Mouse (Mus musculus) lung, embryonic 16.5 days (tissue): ENCODE data around the gene Tbc1d2b. TPM values are rescaled to one million over a fixed set of nuclear protein-coding genes. Genes with fewer than 3 reads are reported as not detected.

Experiments
- ATAC-seq: fragments of 200-750 bp; cut with Nextera tagmentation; 2 replicates; pipeline ENCODE4 v1.8.0; 2017; ENCODE audit warnings: low read depth, mild to moderate bottlenecking, moderate library complexity
- H3K27ac ChIP-seq: fragments of 300-500 bp; sonication (generic); 2 replicates; pipeline ENCODE4 v1.5.1; 2014; ENCODE audit warnings: mild to moderate bottlenecking, control low read depth, low read length
- H3K27me3 ChIP-seq: fragments of 300-500 bp; sonication (generic); 2 replicates; pipeline ENCODE4 v1.6.1; 2014; ENCODE audit warnings: low read depth, low read length, mixed read lengths; ENCODE audit not compliant: control insufficient read depth, insufficient read depth
- H3K36me3 ChIP-seq: fragments of 300-500 bp; sonication (generic); 2 replicates; pipeline ENCODE4 v1.6.1; 2014; ENCODE audit warnings: low read length; ENCODE audit not compliant: control insufficient read depth, insufficient read depth
- H3K4me1 ChIP-seq: fragments of 300-500 bp; sonication (generic); replicated peaks from 2 replicates; pipeline ENCODE4 v1.6.1; 2014; ENCODE audit warnings: low read length, mixed read lengths; ENCODE audit not compliant: control insufficient read depth, insufficient read depth
- H3K4me2 ChIP-seq: fragments of 300-500 bp; sonication (generic); 2 replicates; pipeline ENCODE4 v1.6.1; 2014; ENCODE audit warnings: low read depth, low read length, control low read depth
- H3K4me3 ChIP-seq: fragments of 300-500 bp; sonication (generic); 2 replicates; pipeline ENCODE4 v1.5.1; 2014; ENCODE audit warnings: mild to moderate bottlenecking, low read length, control low read depth
- H3K9ac ChIP-seq: fragments of 300-500 bp; sonication (generic); 2 replicates; pipeline ENCODE4 v1.6.1; 2014; ENCODE audit warnings: low read length, control low read depth
- H3K9me3 ChIP-seq: fragments of 300-500 bp; sonication (generic); 2 replicates; pipeline ENCODE4 v1.6.1; 2016; ENCODE audit warnings: low read length; ENCODE audit not compliant: control insufficient read depth
- WGBS: fragments of 180-500 bp; shearing (Covaris S2); extraction: QIAGEN DNeasy Blood & Tissue Kit; methylation state at CpG from one replicate; pipeline ENCODE4 v1.1.7; 2014; 5-methylcytosine and 5-hydroxymethylcytosine counted together
- polyA plus RNA-seq: library from polyadenylated mRNA; unstranded; fragments of >200 nt; fragmentation: Nextera tagmentation; extraction: Ambion mirVana; gene quantifications from 2 replicates; pipeline ENCODE4 v1.2.1, GENCODE M21; 2015

Gene Tbc1d2b
- polyA plus RNA-seq: 19.3 and 20.9 TPM in 2 replicates

GRCm38 (mm10) chr9:90270193-90270943, at the start of gene Tbc1d2b:
TSS of gene Tbc1d2b (minus strand) at chr9:90270804.
- H3K9me3 ChIP-seq: no peaks in the 10 kb centered on the region
- H3K4me3 ChIP-seq: peak within 1 kb of the TSS; percentile 82
- H3K27ac ChIP-seq: peak within 1 kb of the TSS; percentile 82
- 0 out of 2 replicates have a peak, but pooled peaks cover 2% of the 10 kb centered on the region for H3K36me3 ChIP-seq
- ATAC-seq: peak; percentile 80
- no peaks in the 10 kb centered on the region for H3K27me3 ChIP-seq
- peaks cover 15% of the 10 kb centered on the region for H3K4me1 ChIP-seq
- H3K9ac ChIP-seq: peak within 1 kb of the TSS; percentile 88
- peak within 1 kb of the TSS; percentile 80 for H3K4me2 ChIP-seq
- WGBS: under 1% methylated on average over 58 of the region's 74 CpGs

GRCm38 (mm10) chr9:90316300-90316699, 45.7 kb upstream of the Tbc1d2b start:
- Histone ChIP-seq H3K27me3 (no peaks in the 10 kb centered on the region), H3K4me2 (no peak overlapping the region), H3K4me1 (no peaks in the 10 kb centered on the region), H3K9me3 (no peaks in the 10 kb centered on the region), H3K9ac (no peak overlapping the region), H3K36me3 (no peaks in the 10 kb centered on the region), H3K27ac (no peak overlapping the region), H3K4me3 (no peak overlapping the region)
- WGBS: 70% methylated on average over 5 of the region's 5 CpGs
- ATAC-seq: no peak

- no peak overlapping the region for H3K4me3 ChIP-seq
- no peaks in the 10 kb centered on the region for H3K27me3 ChIP-seq
- H3K36me3 ChIP-seq: no peaks in the 10 kb centered on the region
- H3K9ac ChIP-seq: no peak overlapping the region
- H3K9me3 ChIP-seq: no peaks in the 10 kb centered on the region
- no peak overlapping the region for H3K4me2 ChIP-seq
- no peak overlapping the region for H3K27ac ChIP-seq
- no peak for ATAC-seq
- 77% methylated on average over 11 of the region's 11 CpGs for WGBS
- H3K4me1 ChIP-seq: no peaks in the 10 kb centered on the region
Measured at GRCm38 (mm10) chr9:90315662-90316061, 45.1 kb upstream of the Tbc1d2b start.

GRCm38 (mm10) chr9:90304254-90304653, 33.6 kb upstream of the Tbc1d2b start:
- H3K36me3 ChIP-seq: no peaks in the 10 kb centered on the region
- 91% methylated on average over 2 of the region's 2 CpGs for WGBS
- H3K4me2 ChIP-seq: no peak overlapping the region
- no peak for ATAC-seq
- no peak overlapping the region for H3K27ac ChIP-seq
- H3K4me1 ChIP-seq: no peaks in the 10 kb centered on the region
- no peaks in the 10 kb centered on the region for H3K9me3 ChIP-seq
- H3K27me3 ChIP-seq: no peaks in the 10 kb centered on the region
- no peak overlapping the region for H3K4me3 ChIP-seq
- no peak overlapping the region for H3K9ac ChIP-seq

GRCm38 (mm10) chr9:90303101-90303835, 32.7 kb upstream of the Tbc1d2b start:
- Histone ChIP-seq H3K4me2 (no peak overlapping the region), H3K9me3 (no peaks in the 10 kb centered on the region), H3K36me3 (no peaks in the 10 kb centered on the region), H3K27ac (no peak overlapping the region), H3K27me3 (no peaks in the 10 kb centered on the region), H3K4me3 (no peak overlapping the region), H3K4me1 (no peaks in the 10 kb centered on the region), H3K9ac (no peak overlapping the region)
- no peak for ATAC-seq
- 35% methylated on average over 2 of the region's 2 CpGs for WGBS

GRCm38 (mm10) chr9:90302670-90303069, 32.1 kb upstream of the Tbc1d2b start:
- ATAC-seq: no peak
- Histone ChIP-seq H3K9me3 (no peaks in the 10 kb centered on the region), H3K36me3 (no peaks in the 10 kb centered on the region), H3K4me2 (no peak overlapping the region), H3K27ac (no peak overlapping the region), H3K9ac (no peak overlapping the region), H3K27me3 (no peaks in the 10 kb centered on the region), H3K4me3 (no peak overlapping the region), H3K4me1 (no peaks in the 10 kb centered on the region)
- WGBS: 62% methylated on average over 4 of the region's 4 CpGs

GRCm38 (mm10) chr9:90301081-90301688, 30.6 kb upstream of the Tbc1d2b start:
- no peak for ATAC-seq
- H3K9me3 ChIP-seq: no peaks in the 10 kb centered on the region
- no peak overlapping the region for H3K27ac ChIP-seq
- WGBS: 61% methylated on average over 4 of the region's 4 CpGs
- H3K27me3 ChIP-seq: no peaks in the 10 kb centered on the region
- no peaks in the 10 kb centered on the region for H3K36me3 ChIP-seq
- no peak overlapping the region for H3K9ac ChIP-seq
- H3K4me1 ChIP-seq: no peaks in the 10 kb centered on the region
- H3K4me3 ChIP-seq: no peak overlapping the region
- no peak overlapping the region for H3K4me2 ChIP-seq

GRCm38 (mm10) chr9:90297637-90298036, 27.0 kb upstream of the Tbc1d2b start:
- Histone ChIP-seq H3K9ac (no peak overlapping the region), H3K27me3 (no peaks in the 10 kb centered on the region), H3K27ac (no peak overlapping the region), H3K4me1 (no peaks in the 10 kb centered on the region), H3K4me2 (no peak overlapping the region), H3K4me3 (no peak overlapping the region), H3K9me3 (no peaks in the 10 kb centered on the region), H3K36me3 (no peaks in the 10 kb centered on the region)
- ATAC-seq: no peak
- WGBS: 66% methylated on average over 1 of the region's 1 CpGs
